Mouse (Mus musculus) right cerebral cortex, adult 18-20 months (tissue): Measurements from ENCODE around the gene Ube2j2.
A peak's percentile ranks its signal among the peaks of the same experiment; 100 is the strongest.

ENCODE experiments used
- DNase-seq: peaks from one replicate; pipeline ENCODE4 v3.0.0; 2022; ENCODE audit warnings: mixed read lengths

Gene Ube2j2

GRCm38 (mm10) chr4:155943534-155944249 lies at the start of gene Ube2j2:
TSS of gene Ube2j2 (plus strand) at chr4:155943831.
- DNase-seq, result peak; percentile 95

GRCm38 (mm10) chr4:155894311-155894881 lies 49.2 kb upstream of the Ube2j2 start:
- peak; percentile 87 for DNase-seq

GRCm38 (mm10) chr4:155895216-155895615 lies 48.4 kb upstream of the Ube2j2 start:
- DNase-seq, result peak; percentile 80

- no peak for DNase-seq
Measured at GRCm38 (mm10) chr4:155895826-155896225, 47.8 kb upstream of the Ube2j2 start.

- no peak for DNase-seq
Measured at GRCm38 (mm10) chr4:155896461-155896860, 47.2 kb upstream of the Ube2j2 start.

GRCm38 (mm10) chr4:155898318-155898717 lies 45.3 kb upstream of the Ube2j2 start:
- no peak for DNase-seq

- no peak for DNase-seq
Measured at GRCm38 (mm10) chr4:155899355-155899754, 44.3 kb upstream of the Ube2j2 start.

GRCm38 (mm10) chr4:155901205-155901604 lies 42.4 kb upstream of the Ube2j2 start:
- peak; percentile 33 for DNase-seq

- DNase-seq, result peak; percentile 1
Measured at GRCm38 (mm10) chr4:155903246-155903645, 40.4 kb upstream of the Ube2j2 start.

- DNase-seq, result no peak
Measured at GRCm38 (mm10) chr4:155904318-155905102, 39.1 kb upstream of the Ube2j2 start.

- no peak for DNase-seq
Measured at GRCm38 (mm10) chr4:155905634-155906033, 38.0 kb upstream of the Ube2j2 start.

GRCm38 (mm10) chr4:155906125-155906524 lies 37.5 kb upstream of the Ube2j2 start:
- DNase-seq, result no peak

GRCm38 (mm10) chr4:155907003-155907402 lies 36.6 kb upstream of the Ube2j2 start:
- peak; percentile 0 for DNase-seq

- DNase-seq, result peak; percentile 1
Measured at GRCm38 (mm10) chr4:155908281-155908680, 35.4 kb upstream of the Ube2j2 start.

GRCm38 (mm10) chr4:155908751-155909150 lies 34.9 kb upstream of the Ube2j2 start:
- no peak for DNase-seq

GRCm38 (mm10) chr4:155932031-155932430 lies 11.6 kb upstream of the Ube2j2 start:
- no peak for DNase-seq

- DNase-seq, result peak; percentile 35
Measured at GRCm38 (mm10) chr4:155943049-155943452, 580 bp upstream of the Ube2j2 start.

- DNase-seq, result no peak
Measured at GRCm38 (mm10) chr4:155944271-155944670, 640 bp downstream of the Ube2j2 start.

GRCm38 (mm10) chr4:155947094-155947493 lies 3.5 kb downstream of the Ube2j2 start:
- no peak for DNase-seq

GRCm38 (mm10) chr4:155955491-155955890 lies 11.9 kb downstream of the Ube2j2 start:
- DNase-seq, result no peak

GRCm38 (mm10) chr4:155959275-155959674 lies 15.6 kb downstream of the Ube2j2 start:
- DNase-seq, result peak; percentile 64

- DNase-seq, result peak; percentile 34
Measured at GRCm38 (mm10) chr4:155962167-155962971, 18.7 kb downstream of the Ube2j2 start, which contains the start of gene C1qtnf12. TSS of gene C1qtnf12 (plus strand) at chr4:155962318.

- no peak for DNase-seq
Measured at GRCm38 (mm10) chr4:155963106-155963505, 19.5 kb downstream of the Ube2j2 start.
